Mouse (Mus musculus): ENCODE measurements around the gene Slit3. TPM values are rescaled to one million over a fixed set of nuclear protein-coding genes. Genes with fewer than 3 reads are reported as not detected.

The Slit3 gene
- polyA plus RNA-seq, 1 experiment from 2014 or later = 20.9 TPM

GRCm38 (mm10) chr11:35320518-35320917 lies 199.5 kb downstream of the Slit3 start:
- no peaks in the 10 kb centered on the region for H3K36me3 ChIP-seq
- H3K9ac ChIP-seq = no peak overlapping the region
- H3K9me3 ChIP-seq = no peaks in the 10 kb centered on the region
- no peaks in the 10 kb centered on the region for H3K27me3 ChIP-seq
- no peak for ATAC-seq (ENCODE audit: low FRiP score, low read depth)
- no peak overlapping the region for H3K4me3 ChIP-seq
- no peak overlapping the region for H3K27ac ChIP-seq
- H3K4me2 ChIP-seq (replicated peaks) = no peak overlapping the region
- peaks cover 16% of the 10 kb centered on the region for H3K4me1 ChIP-seq
- WGBS = 91% methylated on average over 3 of the region's 3 CpGs

- Histone ChIP-seq H3K4me2 (replicated peaks) (no peak overlapping the region), H3K27ac (no peak overlapping the region), H3K36me3 (no peaks in the 10 kb centered on the region), H3K4me3 (no peak overlapping the region), H3K4me1 (peaks cover 26% of the 10 kb centered on the region), H3K9ac (no peak overlapping the region), H3K9me3 (no peaks in the 10 kb centered on the region), H3K27me3 (peaks cover 1% of the 10 kb centered on the region; the same call in 1 of the 2 replicates)
- 32% methylated on average over 5 of the region's 5 CpGs for WGBS
- ATAC-seq (ENCODE audit: low FRiP score, low read depth) = no peak
Observed at GRCm38 (mm10) chr11:35324397-35324796, 203.4 kb downstream of the Slit3 start.

DNA sequence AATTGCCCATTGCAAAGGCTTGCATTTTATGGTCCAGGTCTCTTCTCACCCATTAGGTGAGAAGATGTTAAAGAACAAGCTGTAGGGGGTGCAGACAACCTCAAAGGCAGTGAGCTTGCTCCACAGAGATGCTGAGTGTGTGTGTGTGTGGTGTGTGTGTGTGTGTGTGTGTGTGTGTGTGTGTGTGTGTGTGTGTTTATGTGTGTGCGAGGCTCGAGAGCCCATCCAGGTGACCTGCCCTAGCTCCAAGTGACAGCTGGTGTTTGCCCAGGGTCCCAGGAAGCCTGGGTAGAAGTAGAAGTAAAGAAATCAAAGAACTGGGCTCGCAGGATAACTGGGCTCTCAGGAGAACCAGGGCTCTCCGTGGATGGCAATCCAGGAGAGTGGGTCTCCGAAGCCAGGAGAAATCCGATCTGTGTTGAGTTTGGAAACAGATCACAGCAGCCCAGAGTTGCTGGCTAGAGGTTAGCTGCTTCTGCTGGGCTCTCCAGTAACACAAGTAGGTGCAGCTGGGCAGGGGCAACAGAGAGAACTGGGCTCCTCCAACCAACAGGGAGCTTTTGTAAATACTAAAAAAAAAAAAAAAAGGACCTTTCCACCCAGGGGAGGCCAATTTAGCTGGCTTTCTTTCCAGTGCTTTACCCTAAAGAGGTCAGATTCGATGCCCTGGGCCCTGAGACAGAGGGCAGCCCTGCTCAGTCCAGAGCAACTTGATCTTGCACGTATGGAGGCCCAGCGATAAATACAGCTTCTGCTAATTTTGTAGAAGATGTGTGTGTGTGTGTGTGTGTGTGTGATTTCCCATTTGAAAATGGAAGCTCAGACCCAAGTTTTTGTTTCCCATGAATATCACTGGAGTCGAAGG lies 204.3 kb downstream of the Slit3 start:
- peaks cover 5% of the 10 kb centered on the region; the same call in 1 of the 2 replicates for H3K27me3 ChIP-seq
- no peak overlapping the region for H3K4me3 ChIP-seq
- no peaks in the 10 kb centered on the region for H3K9me3 ChIP-seq
- ATAC-seq (ENCODE audit: low FRiP score, low read depth) = peak; percentile 32; the same call in 1 of the 2 replicates
- no peak overlapping the region for H3K9ac ChIP-seq
- WGBS = 22% methylated on average over 10 of the region's 10 CpGs
- H3K36me3 ChIP-seq = no peaks in the 10 kb centered on the region
- no peak overlapping the region for H3K4me2 ChIP-seq (replicated peaks)
- H3K4me1 ChIP-seq = peaks cover 28% of the 10 kb centered on the region
- H3K27ac ChIP-seq = no peak overlapping the region

GRCm38 (mm10) chr11:35326346-35326745 lies 205.3 kb downstream of the Slit3 start:
- Histone ChIP-seq H3K27ac (no peak overlapping the region), H3K9me3 (no peaks in the 10 kb centered on the region), H3K9ac (no peak overlapping the region), H3K27me3 (peaks cover 5% of the 10 kb centered on the region; the same call in 1 of the 2 replicates), H3K4me3 (no peak overlapping the region), H3K36me3 (no peaks in the 10 kb centered on the region), H3K4me2 (replicated peaks) (no peak overlapping the region), H3K4me1 (peaks cover 28% of the 10 kb centered on the region)
- ATAC-seq (ENCODE audit: low FRiP score, low read depth) = no peak
- WGBS = 18% methylated on average over 3 of the region's 3 CpGs

- H3K4me1 ChIP-seq = peaks cover 35% of the 10 kb centered on the region
- no peaks in the 10 kb centered on the region for H3K9me3 ChIP-seq
Observed at GRCm38 (mm10) chr11:35327899-35328298, 206.9 kb downstream of the Slit3 start.

DNA sequence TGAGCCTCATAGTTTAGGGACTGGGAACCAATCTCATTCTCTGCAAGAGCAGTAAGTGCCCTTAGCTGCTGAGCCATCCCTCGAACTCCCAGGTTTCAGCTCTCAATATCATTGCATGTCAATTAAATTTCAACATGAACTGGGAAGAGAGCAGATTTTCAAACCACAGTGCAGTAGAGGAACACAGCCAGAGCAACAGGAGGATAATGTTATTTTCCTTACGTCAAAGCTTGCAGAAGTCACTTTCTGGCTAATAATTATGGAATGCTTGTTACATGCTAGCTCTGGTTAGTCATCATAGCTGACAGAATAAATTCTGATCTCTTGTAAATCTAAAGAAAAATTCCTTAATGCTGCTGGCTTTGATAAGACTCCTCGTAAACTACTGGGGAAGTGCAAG lies 210.5 kb downstream of the Slit3 start:
- H3K4me2 ChIP-seq (replicated peaks) = no peak overlapping the region
- H3K4me3 ChIP-seq = no peak overlapping the region
- H3K9me3 ChIP-seq = no peaks in the 10 kb centered on the region
- peaks cover 10% of the 10 kb centered on the region; the same call in 1 of the 2 replicates for H3K27me3 ChIP-seq
- peaks cover 12% of the 10 kb centered on the region for H3K4me1 ChIP-seq
- no peak overlapping the region for H3K27ac ChIP-seq
- ATAC-seq (ENCODE audit: low FRiP score, low read depth) = no peak
- H3K36me3 ChIP-seq = no peaks in the 10 kb centered on the region
- WGBS = 70% methylated on average over 3 of the region's 3 CpGs
- no peak overlapping the region for H3K9ac ChIP-seq

More at GRCm38 (mm10) chr11:35327899-35328298, 206.9 kb downstream of the Slit3 start:
- no peak for ATAC-seq (ENCODE audit: low FRiP score, low read depth)
- Histone ChIP-seq H3K4me3 (no peak overlapping the region), H3K9ac (no peak overlapping the region), H3K27ac (no peak overlapping the region), H3K36me3 (no peaks in the 10 kb centered on the region), H3K4me2 (replicated peaks) (no peak overlapping the region), H3K27me3 (peaks cover 5% of the 10 kb centered on the region; the same call in 1 of the 2 replicates)
- 79% methylated on average over 1 of the region's 1 CpGs for WGBS

GRCm38 (mm10) chr11:35336558-35336957 lies 215.5 kb downstream of the Slit3 start:
- Histone ChIP-seq H3K4me2 (replicated peaks) (no peak overlapping the region), H3K4me1 (peaks cover 33% of the 10 kb centered on the region), H3K4me3 (no peak overlapping the region), H3K9ac (no peak overlapping the region), H3K36me3 (no peaks in the 10 kb centered on the region), H3K27me3 (peaks cover 12% of the 10 kb centered on the region; the same call in 1 of the 2 replicates), H3K9me3 (no peaks in the 10 kb centered on the region), H3K27ac (no peak overlapping the region)
- WGBS = 87% methylated on average over 8 of the region's 8 CpGs
- no peak for ATAC-seq (ENCODE audit: low FRiP score, low read depth)

DNA sequence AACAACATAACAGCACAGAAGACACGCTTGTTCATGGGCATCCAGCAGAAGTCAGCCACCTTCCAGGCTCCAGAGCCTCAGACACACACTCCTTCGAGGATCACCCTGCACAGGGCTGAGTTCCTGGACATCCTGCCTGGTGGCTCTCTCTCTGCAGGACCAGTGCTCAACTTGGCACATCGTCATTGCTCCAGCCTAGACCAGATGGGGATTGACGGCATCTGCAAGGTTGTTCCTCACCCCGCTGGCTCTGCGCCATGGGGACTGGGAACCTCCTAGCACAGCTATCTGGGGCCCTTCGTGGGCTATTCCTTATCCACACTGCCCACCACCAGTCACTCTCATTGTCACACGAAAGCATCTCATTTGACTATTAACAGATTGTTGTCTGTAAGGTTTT lies 216.5 kb downstream of the Slit3 start:
- Histone ChIP-seq H3K4me3 (no peak overlapping the region), H3K9me3 (no peaks in the 10 kb centered on the region), H3K4me2 (replicated peaks) (no peak overlapping the region), H3K27me3 (peaks cover 12% of the 10 kb centered on the region; the same call in 1 of the 2 replicates), H3K27ac (no peak overlapping the region), H3K36me3 (no peaks in the 10 kb centered on the region), H3K4me1 (peaks cover 40% of the 10 kb centered on the region), H3K9ac (no peak overlapping the region)
- no peak for ATAC-seq (ENCODE audit: low FRiP score, low read depth)
- WGBS = 65% methylated on average over 8 of the region's 8 CpGs

DNA sequence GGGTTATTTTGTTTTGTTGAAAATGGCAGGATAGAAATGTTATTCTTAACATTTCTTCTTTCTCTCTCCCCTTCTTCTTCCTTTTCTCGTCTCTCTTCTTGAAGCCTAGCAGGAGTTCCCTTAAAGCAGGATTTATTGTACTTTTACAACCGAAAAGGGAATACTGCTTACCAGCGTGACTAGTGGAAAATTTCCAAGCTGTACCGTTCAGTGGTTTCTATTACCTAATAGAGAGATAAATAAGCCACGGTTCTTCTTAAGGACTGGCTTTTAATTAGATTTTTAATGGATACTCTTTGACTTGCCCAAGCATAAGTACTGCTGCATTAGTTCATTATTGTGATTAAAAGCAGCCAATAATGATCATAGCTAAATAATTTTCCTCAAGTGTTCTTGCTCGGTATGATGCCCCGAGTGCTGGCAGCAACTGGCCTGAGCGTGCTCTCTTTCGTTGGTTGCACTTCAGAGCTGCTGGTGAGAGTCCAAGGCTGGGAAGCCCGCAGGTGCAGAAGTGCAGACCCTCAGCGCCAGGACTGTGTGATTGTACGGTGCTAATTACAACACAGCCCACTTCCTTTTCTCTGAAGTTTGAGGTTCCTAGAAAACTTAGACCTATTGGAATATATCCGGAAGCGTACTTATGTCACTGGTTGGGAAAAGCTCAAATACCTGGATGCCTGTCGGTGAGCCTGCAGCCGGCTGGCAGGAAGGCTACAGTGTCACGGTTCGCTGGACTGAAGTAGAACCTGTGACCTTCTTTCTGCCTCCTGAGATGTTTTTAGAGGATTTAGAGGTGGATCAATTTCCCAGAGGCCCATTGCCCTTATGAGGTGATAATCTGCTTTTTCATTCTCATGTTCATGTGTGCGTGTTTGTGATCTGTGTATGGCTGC lies 217.1 kb downstream of the Slit3 start:
- no peak overlapping the region for H3K9ac ChIP-seq
- H3K9me3 ChIP-seq = no peaks in the 10 kb centered on the region
- no peak overlapping the region for H3K27ac ChIP-seq
- H3K4me2 ChIP-seq (replicated peaks) = peak overlapping the region; percentile 34
- H3K4me3 ChIP-seq = no peak overlapping the region
- ATAC-seq (ENCODE audit: low FRiP score, low read depth) = no peak
- peaks cover 43% of the 10 kb centered on the region for H3K4me1 ChIP-seq
- peaks cover 12% of the 10 kb centered on the region; the same call in 1 of the 2 replicates for H3K27me3 ChIP-seq
- 36% methylated on average over 19 of the region's 19 CpGs for WGBS
- no peaks in the 10 kb centered on the region for H3K36me3 ChIP-seq

- no peak overlapping the region for H3K27ac ChIP-seq
- H3K4me3 ChIP-seq = no peak overlapping the region
- peaks cover 48% of the 10 kb centered on the region for H3K4me1 ChIP-seq
- no peaks in the 10 kb centered on the region for H3K9me3 ChIP-seq
- ATAC-seq (ENCODE audit: low FRiP score, low read depth) = no peak
- no peak overlapping the region for H3K9ac ChIP-seq
- peaks cover 29% of the 10 kb centered on the region; the same call in 1 of the 2 replicates for H3K27me3 ChIP-seq
- 82% methylated on average over 6 of the region's 6 CpGs for WGBS
- H3K36me3 ChIP-seq = no peaks in the 10 kb centered on the region
- H3K4me2 ChIP-seq (replicated peaks) = no peak overlapping the region
Observed at GRCm38 (mm10) chr11:35340752-35341151, 219.7 kb downstream of the Slit3 start.

DNA sequence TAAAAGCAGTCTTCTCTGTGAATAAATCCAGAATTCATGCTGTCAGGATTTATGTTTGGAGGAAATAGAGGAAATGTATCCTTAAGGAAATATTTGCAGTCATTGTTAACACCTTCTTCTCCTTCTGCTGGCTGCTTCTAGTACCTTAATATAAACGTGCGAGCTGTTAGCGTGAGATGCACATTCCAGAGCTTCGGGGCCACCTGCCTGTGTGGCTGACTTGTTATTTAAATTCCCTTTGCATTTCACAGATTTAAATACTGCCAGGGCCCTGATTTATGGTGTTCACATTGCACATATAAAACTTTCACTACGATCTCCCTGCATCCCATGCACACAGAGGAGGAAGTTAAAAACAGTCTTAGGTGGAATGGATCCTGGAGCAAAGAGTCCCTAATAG lies 221.5 kb downstream of the Slit3 start:
- Histone ChIP-seq H3K9ac (no peak overlapping the region), H3K27ac (no peak overlapping the region), H3K27me3 (peaks cover 31% of the 10 kb centered on the region; the same call in 1 of the 2 replicates), H3K4me2 (replicated peaks) (no peak overlapping the region), H3K36me3 (no peaks in the 10 kb centered on the region), H3K4me1 (peaks cover 51% of the 10 kb centered on the region), H3K4me3 (no peak overlapping the region), H3K9me3 (no peaks in the 10 kb centered on the region)
- peak; percentile 49; the same call in 1 of the 2 replicates for ATAC-seq (ENCODE audit: low FRiP score, low read depth)
- WGBS = 12% methylated on average over 5 of the region's 5 CpGs

Data from limb, embryonic 13.5 days (tissue).